Mouse (Mus musculus): ENCODE results near the gene Cdh12.

GRCm38 (mm10) chr15:20667989-20668388, 218.9 kb downstream of the Cdh12 start:
- no peak for TF ChIP-seq POLR2A (IDR thresholded peaks at IDR 0.05; ENCODE audit: insufficient read depth, low read depth, low read length)
- TF ChIP-seq CTCF (IDR thresholded peaks at IDR 0.05), result no peak
